Mouse (Mus musculus) MEL (cell line): ENCODE measurements around the gene Hist2h4. TPM values are rescaled to one million over a fixed set of nuclear protein-coding genes. Genes with fewer than 3 reads are reported as not detected.

Source experiments
- DNase-seq: peaks from one replicate; pipeline ENCODE4 v3.0.0; 2011; ENCODE audit warnings: low read depth, low spot score
- H3K27ac ChIP-seq: 2 replicates; pipeline ENCODE4 v1.5.1; 2012; ENCODE audit warnings: low read depth, mild to moderate bottlenecking, control low read depth, low read length, moderate library complexity; ENCODE audit not compliant: control insufficient read depth
- H3K27me3 ChIP-seq, 2 experiments: fragments of 150-350 bp in 1 of 2; sonication (generic) in 1 of 2; 2 replicates each; pipeline ENCODE4 v1.6.1; 2012; ENCODE audit warnings: low read length in 2 of 2, mild to moderate bottlenecking in 2 of 2, improper control_type of control experiment in 1 of 2, moderate library complexity in 1 of 2; ENCODE audit not compliant: insufficient read depth in 2 of 2, control insufficient read depth in 1 of 2
- H3K36me3 ChIP-seq, 2 experiments: 2 replicates each; pipeline ENCODE4 v1.6.1; 2012 to 2014; ENCODE audit warnings: low read length in 2 of 2, improper control_type of control experiment in 1 of 2, inconsistent platforms in 1 of 2, mild to moderate bottlenecking in 1 of 2; ENCODE audit not compliant: insufficient read depth in 2 of 2, control insufficient read depth in 1 of 2
- H3K4me1 ChIP-seq, 2 experiments: fragments of 150-350 bp in 1 of 2; sonication (generic) in 1 of 2; 2 replicates each; pipeline ENCODE4 v1.6.1; 2012; ENCODE audit warnings: low read length in 2 of 2, improper control_type of control experiment in 1 of 2, mild to moderate bottlenecking in 1 of 2; ENCODE audit not compliant: insufficient read depth in 2 of 2, control insufficient read depth in 1 of 2
- H3K4me3 ChIP-seq, 2 experiments: fragments of 150-350 bp in 1 of 2; sonication (generic) in 1 of 2; 2 replicates each; pipeline ENCODE4 v1.5.1; 2012; ENCODE audit warnings: low read depth in 2 of 2, low read length in 2 of 2, mild to moderate bottlenecking in 2 of 2, moderate library complexity in 2 of 2, control low read depth in 1 of 2, improper control_type of control experiment in 1 of 2; ENCODE audit not compliant: control insufficient read depth in 1 of 2, insufficient read depth in 1 of 2
- H3K79me2 ChIP-seq: 2 replicates; pipeline ENCODE4 v1.6.1; 2012; ENCODE audit warnings: mild to moderate bottlenecking, low read length, moderate library complexity; ENCODE audit not compliant: control insufficient read depth, poor library complexity, insufficient read depth
- H3K9ac ChIP-seq: 2 replicates; pipeline ENCODE4 v1.6.1; 2012; ENCODE audit warnings: low read depth, mild to moderate bottlenecking, control low read depth, low read length, moderate library complexity; ENCODE audit not compliant: control insufficient read depth, poor library complexity, severe bottlenecking
- H3K9me3 ChIP-seq: fragments of 150-350 bp; sonication (generic); replicated peaks from 2 replicates; pipeline ENCODE4 v1.6.1; 2012; ENCODE audit warnings: mild to moderate bottlenecking, low read length, improper control_type of control experiment, moderate library complexity; ENCODE audit not compliant: insufficient read depth
- CHD1 ChIP-seq: IDR thresholded peaks from 2 replicates; pipeline ENCODE4 v1.6.1; 2012; ENCODE audit warnings: low read depth, mild to moderate bottlenecking, inconsistent platforms, low read length, improper control_type of control experiment
- CTCF ChIP-seq, 3 experiments: IDR thresholded peaks in 2 of 3; conservative IDR thresholded peaks in 1 of 3; 2 replicates each; pipeline ENCODE4 v1.5.1; 2011 to 2012; ENCODE audit warnings: low read length in 3 of 3, low read depth in 2 of 3, mild to moderate bottlenecking in 2 of 3, improper control_type of control experiment in 1 of 3, inconsistent platforms in 1 of 3, mixed read lengths in 1 of 3, moderate library complexity in 1 of 3; ENCODE audit not compliant: control insufficient read depth in 1 of 3, insufficient read depth in 1 of 3, poor library complexity in 1 of 3, severe bottlenecking in 1 of 3
- ELF1 ChIP-seq: IDR thresholded peaks from 2 replicates; pipeline ENCODE4 v1.6.1; 2014; ENCODE audit warnings: low read depth, mild to moderate bottlenecking, inconsistent platforms, low read length, improper control_type of control experiment, moderate library complexity
- ETS1 ChIP-seq: IDR thresholded peaks from 2 replicates; pipeline ENCODE4 v1.6.1; 2012; ENCODE audit warnings: low read depth, mild to moderate bottlenecking, inconsistent platforms, low read length, improper control_type of control experiment, moderate library complexity
- KAT2A ChIP-seq: conservative IDR thresholded peaks from 2 replicates; pipeline ENCODE4 v1.6.1; 2012; ENCODE audit warnings: low read depth, low read length, improper control_type of control experiment, inconsistent platforms
- MAFK ChIP-seq: IDR thresholded peaks from 2 replicates; pipeline ENCODE4 v1.6.1; 2011; ENCODE audit warnings: low read depth, mild to moderate bottlenecking, low read length, improper control_type of control experiment, borderline replicate concordance
- MAX ChIP-seq: IDR thresholded peaks from 2 replicates; pipeline ENCODE4 v1.6.1; 2011; ENCODE audit warnings: low read length, improper control_type of control experiment
- MAZ ChIP-seq: IDR thresholded peaks from 2 replicates; pipeline ENCODE4 v1.6.1; 2012; ENCODE audit warnings: low read depth, mild to moderate bottlenecking, inconsistent platforms, low read length, improper control_type of control experiment
- MXI1 ChIP-seq: IDR thresholded peaks from 2 replicates; pipeline ENCODE4 v1.6.1; 2011; ENCODE audit warnings: mild to moderate bottlenecking, low read depth, low read length, improper control_type of control experiment
- MYB ChIP-seq: IDR thresholded peaks from 2 replicates; pipeline ENCODE4 v1.6.1; 2011; ENCODE audit warnings: mild to moderate bottlenecking, low read depth, low read length, improper control_type of control experiment
- NELFE ChIP-seq: IDR thresholded peaks from 2 replicates; pipeline ENCODE4 v1.6.1; 2011; ENCODE audit warnings: low read depth, low read length, improper control_type of control experiment
- POLR2A ChIP-seq, 2 experiments: IDR thresholded peaks; 2 replicates each; pipeline ENCODE4 v1.6.1; 2011 to 2012; ENCODE audit warnings: low read length in 2 of 2, mild to moderate bottlenecking in 2 of 2, control low read depth in 1 of 2, improper control_type of control experiment in 1 of 2, low read depth in 1 of 2, moderate library complexity in 1 of 2; ENCODE audit not compliant: control insufficient read depth in 1 of 2, insufficient read depth in 1 of 2, poor library complexity in 1 of 2
- POLR2AphosphoS5 ChIP-seq: IDR thresholded peaks from 2 replicates; pipeline ENCODE4 v1.6.1; 2012; ENCODE audit warnings: low read depth, borderline replicate concordance, mild to moderate bottlenecking, inconsistent platforms, low read length, moderate library complexity, mixed read lengths
- RAD21 ChIP-seq: IDR thresholded peaks from 2 replicates; pipeline ENCODE4 v1.6.1; 2011; ENCODE audit warnings: mild to moderate bottlenecking, low read depth, low read length, improper control_type of control experiment
- SIN3A ChIP-seq: IDR thresholded peaks from 2 replicates; pipeline ENCODE4 v1.6.1; 2012; ENCODE audit warnings: low read length, improper control_type of control experiment, inconsistent platforms
- TAL1 ChIP-seq: IDR thresholded peaks from 2 replicates; pipeline ENCODE4 v1.6.1; 2012; ENCODE audit warnings: mild to moderate bottlenecking, inconsistent platforms, low read length, moderate library complexity, mixed read lengths
- TBP ChIP-seq: IDR thresholded peaks from 2 replicates; pipeline ENCODE4 v1.8.0; 2011; ENCODE audit warnings: low read depth, low read length, improper control_type of control experiment
- TCF12 ChIP-seq: IDR thresholded peaks from 2 replicates; pipeline ENCODE4 v1.6.1; 2014; ENCODE audit warnings: low read depth, mild to moderate bottlenecking, inconsistent platforms, low read length, improper control_type of control experiment, moderate library complexity
- UBTF ChIP-seq: IDR thresholded peaks from 2 replicates; pipeline ENCODE4 v1.6.1; 2012; ENCODE audit warnings: low read depth, mild to moderate bottlenecking, inconsistent platforms, low read length, improper control_type of control experiment, moderate library complexity, borderline replicate concordance; ENCODE audit not compliant: insufficient read depth
- USF1 ChIP-seq: IDR thresholded peaks from 2 replicates; pipeline ENCODE4 v1.6.1; 2014; ENCODE audit warnings: low read depth, mild to moderate bottlenecking, inconsistent platforms, low read length, improper control_type of control experiment, moderate library complexity
- USF2 ChIP-seq, 2 experiments: IDR thresholded peaks; 2 replicates each; pipeline ENCODE4 v1.6.1; 2011 to 2012; ENCODE audit warnings: improper control_type of control experiment in 2 of 2, low read length in 2 of 2, borderline replicate concordance in 1 of 2, inconsistent platforms in 1 of 2, low read depth in 1 of 2, mild to moderate bottlenecking in 1 of 2; ENCODE audit not compliant: insufficient read depth in 1 of 2
- ZC3H11A ChIP-seq: IDR thresholded peaks from 2 replicates; pipeline ENCODE4 v1.6.1; 2012; ENCODE audit warnings: low read depth, mild to moderate bottlenecking, inconsistent platforms, low read length, improper control_type of control experiment
- ZKSCAN1 ChIP-seq: IDR thresholded peaks from 2 replicates; pipeline ENCODE4 v1.6.1; 2012; ENCODE audit warnings: low read depth, mild to moderate bottlenecking, inconsistent platforms, low read length, improper control_type of control experiment, moderate library complexity
- ZMIZ1 ChIP-seq: IDR thresholded peaks from 2 replicates; pipeline ENCODE4 v1.6.1; 2012; ENCODE audit warnings: low read depth, mild to moderate bottlenecking, inconsistent platforms, low read length, improper control_type of control experiment, moderate library complexity
- ZNF384 ChIP-seq: IDR thresholded peaks from 2 replicates; pipeline ENCODE4 v1.6.1; 2012; ENCODE audit warnings: low read depth, mild to moderate bottlenecking, inconsistent platforms, low read length, improper control_type of control experiment
- polyA plus RNA-seq, 2 experiments: library from polyadenylated mRNA; stranded (reverse) in 1 of 2; unstranded in 1 of 2; fragments of >175 nt in 1 of 2; fragments of >200 nt in 1 of 2; gene quantifications; 2 replicates each; pipeline versions ENCODE4 v1.2.1 to v1.2.4; 2012; ENCODE audit warnings: low replicate concordance in 2 of 2, low read depth in 1 of 2; ENCODE audit not compliant: insufficient read length in 2 of 2, insufficient read depth in 1 of 2, missing spikeins in 1 of 2
- total RNA-seq: library from RNA; depleted of rRNA; stranded (reverse); fragments of 300-350 nt; gene quantifications from 2 replicates; pipeline ENCODE4 v1.2.3, GENCODE M21; 2012

Gene Hist2h4
- total and polyA plus RNA-seq, 3 experiments: 1.5 to 195 TPM; not detected in 1

DNA sequence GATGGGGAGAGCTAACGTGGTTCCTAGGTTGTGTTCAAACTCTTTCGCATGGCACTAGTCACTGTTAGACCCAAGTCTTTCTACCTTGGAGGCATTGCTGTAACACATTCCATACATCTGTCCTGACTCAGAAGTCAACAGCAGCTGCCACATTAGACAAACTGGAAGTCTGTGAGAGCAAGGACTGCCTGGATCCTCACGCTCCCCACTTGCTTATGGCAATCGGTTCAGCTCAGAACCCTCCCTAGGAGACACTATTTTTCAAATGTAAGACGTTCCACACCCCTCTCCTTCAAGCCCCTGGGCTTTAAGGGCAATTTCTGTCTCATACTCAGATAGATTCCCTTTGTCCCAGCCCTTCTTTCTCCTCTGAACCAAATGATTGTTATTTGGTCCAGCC, 39.0 kb upstream of the Hist2h4 start:
- H3K9ac ChIP-seq: no peak overlapping the region
- H3K27ac ChIP-seq: no peak overlapping the region
- DNase-seq: no peak
- H3K79me2 ChIP-seq: no peaks in the 10 kb centered on the region
- TF ChIP-seq RAD21 (no peak), MYB (no peak), MXI1 (no peak), USF1 (no peak), NELFE (no peak), ELF1 (no peak), USF2 (IDR thresholded peaks at IDR 0.05; ENCODE audit: borderline replicate concordance in 1 of 2, insufficient read depth in 1 of 2, low read depth in 1 of 2, low read length in 2 of 2) (no peak), CHD1 (no peak), ZMIZ1 (no peak), UBTF (no peak), POLR2AphosphoS5 (no peak), MAX (no peak), ETS1 (no peak), KAT2A (no peak), MAFK (no peak), ZNF384 (no peak)
- no peaks in the 10 kb centered on the region for H3K27me3 ChIP-seq
- H3K9me3 ChIP-seq: no peaks in the 10 kb centered on the region
- H3K4me1 ChIP-seq: no peaks in the 10 kb centered on the region
- no peaks in the 10 kb centered on the region for H3K36me3 ChIP-seq
- no peak overlapping the region for H3K4me3 ChIP-seq

GRCm38 (mm10) chr3:96300706-96301529, 37.8 kb upstream of the Hist2h4 start:
- H3K79me2 ChIP-seq: no peaks in the 10 kb centered on the region

More at GRCm38 (mm10) chr3:96300706-96301529, 37.8 kb upstream of the Hist2h4 start:
- TF ChIP-seq MAZ (no peak), SIN3A (no peak), CTCF (IDR thresholded peaks at IDR 0.05 in 2 of 3, conservative IDR thresholded peaks at IDR 0.05 in 1 of 3; ENCODE audit: control insufficient read depth in 1 of 3, insufficient read depth in 1 of 3, low read depth in 2 of 3, low read length in 3 of 3, poor library complexity in 1 of 3, severe bottlenecking in 1 of 3) (0 out of 6 replicates have a peak, but pooled peaks of 1 of the 3 experiments have one; percentile 2), TBP (no peak), USF2 (IDR thresholded peaks at IDR 0.05; ENCODE audit: borderline replicate concordance in 1 of 2, insufficient read depth in 1 of 2, low read depth in 1 of 2, low read length in 2 of 2) (no peak), MAFK (peak; percentile 61; the same call in 1 of the 2 replicates), TCF12 (no peak), TAL1 (no peak), ZMIZ1 (no peak), KAT2A (no peak), POLR2A (IDR thresholded peaks at IDR 0.05; ENCODE audit: control insufficient read depth in 1 of 2, insufficient read depth in 1 of 2, low read depth in 1 of 2, low read length in 2 of 2, poor library complexity in 1 of 2) (no peak), MYB (no peak), NELFE (no peak), ZKSCAN1 (no peak), ZC3H11A (no peak)
- Histone ChIP-seq H3K9ac (no peak overlapping the region), H3K27ac (no peak overlapping the region), H3K4me1 (no peaks in the 10 kb centered on the region), H3K9me3 (no peaks in the 10 kb centered on the region), H3K27me3 (no peaks in the 10 kb centered on the region), H3K36me3 (no peaks in the 10 kb centered on the region), H3K4me3 (no peak overlapping the region)
- no peak for DNase-seq
